Mouse (Mus musculus) heart, postnatal 0 days (tissue): ENCODE results near the gene Colgalt2. TPM values are rescaled to one million over a fixed set of nuclear protein-coding genes. Genes with fewer than 3 reads are reported as not detected.

Experiments
- ATAC-seq: fragments of 200-750 bp; cut with Nextera tagmentation; 2 replicates; pipeline ENCODE4 v1.8.0; 2017; ENCODE audit warnings: low read depth, moderate number of reproducible peaks, moderate library complexity; ENCODE audit not compliant: insufficient read depth
- DNase-seq: peaks from one replicate; pipeline ENCODE4 v3.0.0-alpha.2; 2016; ENCODE audit warnings: low spot score
- H3K27ac ChIP-seq: fragments of 300-500 bp; sonication (generic); 2 replicates; pipeline ENCODE4 v1.5.1; 2014; ENCODE audit warnings: low read depth, mild to moderate bottlenecking
- H3K27me3 ChIP-seq: fragments of 300-500 bp; sonication (generic); 2 replicates; pipeline ENCODE4 v1.6.1; 2014; ENCODE audit warnings: low read length, mixed read lengths; ENCODE audit not compliant: control insufficient read depth, insufficient read depth
- H3K36me3 ChIP-seq: fragments of 300-500 bp; sonication (generic); replicated peaks from 2 replicates; pipeline ENCODE4 v1.6.1; 2014; ENCODE audit warnings: low read length, mixed read lengths; ENCODE audit not compliant: control insufficient read depth, insufficient read depth
- H3K4me1 ChIP-seq: fragments of 300-500 bp; sonication (generic); 2 replicates; pipeline ENCODE4 v1.6.1; 2014; ENCODE audit warnings: antibody characterized with exemption; ENCODE audit not compliant: control insufficient read depth, insufficient read depth
- H3K4me2 ChIP-seq: fragments of 300-500 bp; sonication (generic); 2 replicates; pipeline ENCODE4 v1.6.1; 2014; ENCODE audit warnings: low read depth, mild to moderate bottlenecking, low read length, moderate library complexity
- H3K4me3 ChIP-seq: fragments of 300-500 bp; sonication (generic); 2 replicates; pipeline ENCODE4 v1.5.1; 2014; ENCODE audit warnings: low read depth, low read length
- H3K9ac ChIP-seq: fragments of 300-500 bp; sonication (generic); replicated peaks from 2 replicates; pipeline ENCODE4 v1.6.1; 2014; ENCODE audit warnings: low read depth, low read length, mixed read lengths
- H3K9me3 ChIP-seq: fragments of 300-500 bp; sonication (generic); replicated peaks from 2 replicates; pipeline ENCODE4 v1.6.1; 2016; ENCODE audit warnings: low read length; ENCODE audit not compliant: control insufficient read depth
- CTCF ChIP-seq: IDR thresholded peaks from 2 replicates; pipeline ENCODE4 v1.5.1; 2016; ENCODE audit warnings: antibody characterized with exemption, control low read depth, low read depth
- EP300 ChIP-seq: IDR thresholded peaks from 2 replicates; pipeline ENCODE4 v1.6.1; 2016; ENCODE audit warnings: antibody characterized with exemption, low read depth
- WGBS: fragments of 180-500 bp; shearing (Covaris S2); extraction: QIAGEN DNeasy Blood & Tissue Kit; methylation state at CpG from one replicate; pipeline ENCODE4 v1.1.7; 2014; 5-methylcytosine and 5-hydroxymethylcytosine counted together
- polyA plus RNA-seq: library from polyadenylated mRNA; unstranded; fragments of >200 nt; fragmentation: Nextera tagmentation; extraction: Ambion mirVana; gene quantifications from 2 replicates; pipeline ENCODE4 v1.2.1, GENCODE M21; 2015
- total RNA-seq: library from RNA; depleted of rRNA; stranded (reverse); fragments of >200 nt; gene quantifications from 2 replicates; pipeline ENCODE4 v1.2.3, GENCODE M21; 2014; ENCODE audit warnings: low replicate concordance

Gene Colgalt2
- total and polyA plus RNA-seq, 2 experiments from 2014 or later = 1.7 to 4.6 TPM

- Histone ChIP-seq H3K4me1 (0 out of 2 replicates have a peak, but pooled peaks cover 4% of the 10 kb centered on the region), H3K9ac (no peak overlapping the region), H3K36me3 (no peaks in the 10 kb centered on the region), H3K4me3 (no peak overlapping the region), H3K27ac (no peak overlapping the region), H3K9me3 (no peaks in the 10 kb centered on the region), H3K27me3 (no peaks in the 10 kb centered on the region), H3K4me2 (no peak overlapping the region)
- peak; percentile 15 for DNase-seq
- ATAC-seq = no peak
- WGBS = 38% methylated on average over 4 of the region's 4 CpGs
- no peak for TF ChIP-seq CTCF
- TF ChIP-seq EP300 = no peak
These were observed 39.8 kb downstream of the Colgalt2 start for GRCm38 (mm10) chr1:152439408-152439807.

DNA sequence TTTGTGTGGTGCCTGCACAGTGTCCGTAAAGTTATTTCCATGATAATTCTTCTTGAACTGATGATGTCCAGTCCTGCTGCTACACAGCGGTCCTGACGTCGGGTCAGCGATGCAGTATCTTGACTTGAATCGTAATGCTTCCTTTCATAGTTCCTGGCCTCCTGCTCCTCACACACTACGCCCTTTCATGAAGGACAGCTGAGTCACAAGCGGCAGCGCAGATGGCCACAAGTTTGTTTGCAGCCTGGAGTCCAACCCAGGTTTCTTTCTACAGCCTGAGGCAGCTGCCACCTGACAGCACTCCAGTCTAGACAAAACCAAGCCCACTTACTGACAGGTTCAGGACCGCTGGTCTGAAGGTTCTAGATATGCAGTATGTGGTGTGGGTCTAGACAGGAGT lies 40.2 kb downstream of the Colgalt2 start:
- no peak overlapping the region for H3K4me2 ChIP-seq
- no peak overlapping the region for H3K9ac ChIP-seq
- H3K4me3 ChIP-seq = no peak overlapping the region
- no peaks in the 10 kb centered on the region for H3K36me3 ChIP-seq
- TF ChIP-seq EP300 (no peak), CTCF (no peak)
- no peak overlapping the region for H3K27ac ChIP-seq
- H3K9me3 ChIP-seq = no peaks in the 10 kb centered on the region
- DNase-seq (no peak), ATAC-seq (no peak)
- H3K4me1 ChIP-seq = 0 out of 2 replicates have a peak, but pooled peaks cover 4% of the 10 kb centered on the region
- no peaks in the 10 kb centered on the region for H3K27me3 ChIP-seq
- 48% methylated on average over 10 of the region's 10 CpGs for WGBS

- no peak overlapping the region for H3K9ac ChIP-seq
- no peak overlapping the region for H3K27ac ChIP-seq
- TF ChIP-seq CTCF (no peak), EP300 (no peak)
- H3K4me1 ChIP-seq = no peaks in the 10 kb centered on the region
- whole genome bisulfite sequencing = 86% methylated on average over 7 of the region's 7 CpGs
- H3K4me3 ChIP-seq = no peak overlapping the region
- no peaks in the 10 kb centered on the region for H3K9me3 ChIP-seq
- ATAC-seq = no peak
- no peak overlapping the region for H3K4me2 ChIP-seq
- H3K36me3 ChIP-seq = no peaks in the 10 kb centered on the region
- no peaks in the 10 kb centered on the region for H3K27me3 ChIP-seq
- no peak for DNase-seq
These were observed 45.0 kb downstream of the Colgalt2 start for GRCm38 (mm10) chr1:152444630-152445029.

- WGBS = 67% methylated on average over 6 of the region's 6 CpGs
- Histone ChIP-seq H3K27ac (no peak overlapping the region), H3K4me2 (no peak overlapping the region), H3K27me3 (no peaks in the 10 kb centered on the region), H3K9me3 (no peaks in the 10 kb centered on the region), H3K36me3 (no peaks in the 10 kb centered on the region), H3K9ac (no peak overlapping the region), H3K4me1 (no peaks in the 10 kb centered on the region), H3K4me3 (no peak overlapping the region)
- DNase-seq (no peak), ATAC-seq (no peak)
- TF ChIP-seq CTCF (no peak), EP300 (no peak)
These were observed 46.3 kb downstream of the Colgalt2 start for GRCm38 (mm10) chr1:152445925-152446324.

- Histone ChIP-seq H3K9me3 (no peaks in the 10 kb centered on the region), H3K4me3 (no peak overlapping the region), H3K27me3 (no peaks in the 10 kb centered on the region), H3K27ac (no peak overlapping the region), H3K4me2 (no peak overlapping the region), H3K36me3 (no peaks in the 10 kb centered on the region), H3K9ac (no peak overlapping the region), H3K4me1 (peaks cover 7% of the 10 kb centered on the region; the same call in 1 of the 2 replicates)
- ATAC-seq (no peak), DNase-seq (no peak)
- WGBS = 70% methylated on average over 5 of the region's 5 CpGs
- TF ChIP-seq CTCF (no peak), EP300 (no peak)
These were observed 54.9 kb downstream of the Colgalt2 start for GRCm38 (mm10) chr1:152454536-152454935.
